Mouse (Mus musculus) G1E (cell line): Measurements from ENCODE around the gene Angel2.

ENCODE experiments used
- CTCF ChIP-seq: IDR thresholded peaks from 2 replicates; pipeline ENCODE4 v1.5.1; 2012; ENCODE audit warnings: low read depth, low read length, inconsistent platforms, mixed read lengths
- GATA1 ChIP-seq: IDR thresholded peaks from 2 replicates; pipeline ENCODE4 v1.6.1; 2012; ENCODE audit warnings: borderline replicate concordance, low read length, inconsistent platforms, mixed read lengths
- POLR2AphosphoS5 ChIP-seq: IDR thresholded peaks from 2 replicates; pipeline ENCODE4 v1.6.1; 2012; ENCODE audit warnings: low read depth, low read length, inconsistent platforms; ENCODE audit not compliant: insufficient replicate concordance
- TAL1 ChIP-seq: conservative IDR thresholded peaks from 2 replicates; pipeline ENCODE4 v1.6.1; 2012; ENCODE audit warnings: low read depth, low read length, inconsistent platforms, mixed read lengths

DNA sequence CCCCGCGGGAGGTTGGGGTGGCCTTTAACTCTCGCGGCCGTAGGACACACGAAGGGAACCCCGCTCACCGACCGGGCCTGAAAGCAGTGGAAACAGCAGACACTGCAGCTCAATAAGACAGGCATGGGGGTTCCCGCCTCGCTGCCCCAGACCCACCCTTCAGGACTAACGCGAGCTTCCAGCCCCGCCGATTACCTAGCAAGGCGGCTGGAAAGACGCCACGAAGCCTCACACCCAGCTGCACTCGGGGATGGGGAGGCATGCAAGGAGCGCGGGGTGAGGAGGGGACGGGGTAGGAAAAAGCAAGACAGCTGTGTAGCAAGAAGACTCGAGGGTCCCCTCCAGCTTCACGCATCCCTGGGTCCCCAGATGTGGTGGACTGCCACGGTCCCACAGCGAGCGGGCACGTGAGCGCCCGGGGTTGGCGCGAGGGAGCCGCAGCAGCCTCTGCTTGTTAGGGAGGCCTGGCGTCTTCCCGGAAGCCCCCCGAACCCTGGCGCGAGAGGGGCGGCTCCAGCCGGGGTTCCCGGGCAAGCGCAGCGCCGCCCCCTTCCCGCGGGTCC lies 53.7 kb downstream of the Angel2 start:
- TF ChIP-seq CTCF, result no peak
- no peak for TF ChIP-seq GATA1
- no peak for TF ChIP-seq TAL1
- no peak for TF ChIP-seq POLR2AphosphoS5
